Mouse (Mus musculus): Measurements from ENCODE around the gene Trmt61a. TPM values are rescaled to one million over a fixed set of nuclear protein-coding genes. Genes with fewer than 3 reads are reported as not detected.
A peak's percentile ranks its signal among the peaks of the same experiment; 100 is the strongest.
"Not testable (repeated sequence)": the region's sequence is repeated elsewhere in the genome, so short reads cannot be mapped to it uniquely, and the experiment has no call there.

The Trmt61a gene
- total RNA-seq (2021) = 10 to 100 TPM; 19.2 to 19.5 TPM

DNA sequence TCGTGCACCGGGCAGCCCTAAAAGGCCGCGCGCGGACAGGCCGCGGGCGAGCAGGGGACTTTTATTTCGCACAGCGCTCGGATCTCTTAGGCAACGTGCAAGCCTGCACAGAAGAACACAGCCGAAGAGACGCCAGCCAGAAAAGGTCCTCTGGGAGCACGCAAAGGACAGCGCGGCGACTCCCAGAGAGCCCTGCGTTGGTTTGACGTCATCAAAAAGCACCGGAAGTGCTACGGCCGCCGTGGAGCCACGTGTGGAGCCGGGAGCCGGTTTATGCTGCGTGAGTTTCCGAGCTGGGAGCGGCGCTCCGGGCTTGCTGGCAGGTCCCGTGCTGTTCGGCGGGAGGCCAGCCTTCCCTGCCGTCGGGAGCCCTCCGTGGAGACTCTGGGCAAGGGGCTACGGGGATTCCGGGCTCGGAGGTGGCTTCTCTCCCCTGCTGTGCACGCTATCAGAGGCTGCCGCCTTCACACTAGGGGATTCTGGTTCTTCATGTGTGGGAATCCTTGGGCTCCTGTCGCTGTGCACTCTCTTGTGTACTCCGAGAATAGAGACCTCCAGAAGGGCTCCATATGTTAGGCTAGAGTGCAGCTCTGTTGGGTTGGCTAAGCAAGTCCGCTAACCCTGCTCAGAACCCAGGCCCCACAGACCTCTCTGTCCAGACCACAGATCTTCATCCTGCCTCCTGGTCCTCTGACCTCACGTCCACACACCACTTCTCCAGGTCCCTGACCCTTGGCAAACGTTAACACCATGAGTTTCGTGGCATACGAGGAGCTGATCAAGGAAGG is at the start of gene Trmt61a:
TSS of gene Trmt61a (plus strand) at position 224 of the 788 bp plus-strand sequence.
- DNase-seq (ENCODE audit: extremely low spot score in 1 of 2, low spot score in 2 of 2) = peak; percentile 88 to 95
- intact Hi-C loops (cut with DNase I) = no loop called here

DNA sequence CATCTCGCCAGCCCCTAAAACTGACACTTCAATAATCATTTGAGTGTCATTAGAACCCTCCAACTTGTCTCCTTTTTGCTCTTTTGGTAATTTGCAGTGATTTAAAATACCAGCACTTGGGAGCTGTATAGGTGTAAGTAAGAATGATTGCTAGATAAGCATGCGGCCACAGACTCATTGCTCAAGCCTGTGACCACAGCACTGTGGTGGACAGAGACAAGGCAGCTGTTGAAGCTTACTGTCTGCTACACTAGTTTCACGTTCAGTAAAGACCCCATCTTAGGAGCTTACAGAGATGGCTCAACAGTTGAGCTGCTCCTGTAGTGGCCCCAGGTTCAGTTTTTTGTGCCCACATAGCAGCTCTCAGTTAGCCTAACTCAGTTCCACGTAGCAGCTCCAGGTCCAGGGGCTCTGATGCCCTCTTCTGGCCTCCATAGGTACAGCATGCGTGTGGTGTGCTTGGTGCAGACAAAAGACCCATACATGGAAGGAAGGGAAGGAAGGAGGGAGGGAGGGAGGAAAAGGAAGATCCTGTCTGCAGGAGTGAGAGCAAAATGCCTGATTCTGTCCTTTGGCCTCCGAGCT is 29.8 kb upstream of the Trmt61a start:
- intact Hi-C loops (cut with DNase I) = no loop called here
- peak in 1 of 2 experiments; percentile 76 for DNase-seq (ENCODE audit: extremely low spot score in 1 of 2, low spot score in 2 of 2)

DNA sequence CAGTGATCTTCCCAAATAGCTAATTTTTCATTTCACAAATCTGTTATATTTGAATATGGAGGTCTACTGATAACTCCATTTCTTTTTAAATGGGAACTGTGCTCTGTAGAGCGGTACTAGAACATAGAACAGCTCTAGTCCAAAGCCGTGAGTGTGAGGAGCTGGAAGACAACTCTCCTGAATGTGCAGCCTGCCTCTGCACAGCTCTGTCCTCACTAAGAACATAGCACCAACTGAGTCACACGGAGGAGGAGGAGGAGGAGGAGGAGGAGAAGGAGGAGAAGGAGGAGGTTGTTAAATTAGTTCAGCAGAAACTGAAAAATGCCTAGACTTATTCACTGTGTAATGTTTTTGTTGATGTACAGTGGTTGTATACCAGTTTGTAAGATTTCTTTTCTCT is 25.0 kb upstream of the Trmt61a start:
- DNase-seq (ENCODE audit: extremely low spot score in 1 of 2, low spot score in 2 of 2) = no peak
- intact Hi-C loops (cut with DNase I) = loop anchor here (5.0 kb wide), 1 partner anchor 44 kb away; no protein-coding TSS in a partner anchor

DNA sequence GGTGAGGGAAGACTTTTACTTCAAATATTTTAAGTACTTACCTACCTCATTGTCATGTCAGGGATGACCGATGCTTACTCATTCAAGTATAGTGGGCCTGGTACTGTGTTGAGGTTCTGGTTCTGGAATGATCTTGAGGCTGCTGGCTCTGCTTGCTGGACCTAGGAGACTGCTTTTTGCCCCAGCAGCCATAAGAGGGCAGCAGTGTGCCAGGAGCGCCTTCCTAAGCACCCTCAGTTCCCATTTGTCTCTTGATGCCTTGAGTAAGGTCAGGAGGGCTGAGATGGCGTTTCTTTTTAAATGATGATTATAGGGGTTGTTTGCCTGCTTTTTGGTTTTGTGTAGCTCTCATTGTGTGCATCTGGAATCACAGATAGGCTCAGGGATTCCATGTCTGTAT is 24.5 kb upstream of the Trmt61a start:
- intact Hi-C loops (cut with DNase I) = loop anchor here (5.0 kb wide), 1 partner anchor 44 kb away; no protein-coding TSS in a partner anchor
- peak in 1 of 2 experiments; percentile 75 for DNase-seq (ENCODE audit: extremely low spot score in 1 of 2, low spot score in 2 of 2)

DNA sequence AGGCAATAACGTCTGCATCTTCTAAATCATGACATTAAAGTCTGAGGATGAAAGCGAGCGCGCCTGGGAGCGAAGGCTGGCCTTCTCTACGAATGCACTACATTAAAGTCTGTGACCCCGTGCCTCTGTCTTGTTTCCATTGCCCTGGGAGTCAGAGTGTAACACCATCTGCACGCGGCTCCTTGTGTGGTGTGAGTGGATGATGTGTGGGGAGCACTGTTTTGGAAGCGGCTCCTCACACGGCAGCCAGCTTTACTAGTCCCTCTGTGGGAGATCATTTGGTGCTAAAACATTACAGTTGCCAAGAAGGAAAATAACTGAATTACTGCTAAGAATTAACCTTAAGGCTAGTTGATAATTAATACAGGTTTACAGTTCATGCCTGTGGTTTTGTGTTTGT is 22.2 kb upstream of the Trmt61a start:
- intact Hi-C loops (cut with DNase I) = no loop called here

DNA sequence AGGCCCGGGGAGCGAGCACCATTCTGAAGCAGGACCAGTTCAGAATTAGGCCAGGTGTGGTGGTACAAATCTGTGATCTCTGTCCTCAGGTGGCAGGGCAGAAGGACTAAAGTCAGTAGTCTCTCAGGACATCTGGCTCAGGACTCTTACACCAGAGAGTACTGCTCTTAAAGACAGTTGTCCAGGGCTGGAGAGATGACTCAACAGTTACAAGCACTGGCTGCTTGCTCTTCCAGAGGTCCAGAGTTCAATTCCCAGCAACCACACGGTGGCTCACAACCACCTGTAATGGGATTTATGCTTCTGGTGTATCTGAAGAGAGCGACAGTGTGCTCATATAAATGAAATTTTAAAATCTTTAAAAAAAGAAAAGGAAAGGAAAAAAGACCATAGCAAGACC is 18.6 kb upstream of the Trmt61a start:
- intact Hi-C loops (cut with DNase I) = no loop called here
- DNase-seq (ENCODE audit: extremely low spot score in 1 of 2, low spot score in 2 of 2) = no peak

More for the DNA sequence above, 22.2 kb upstream of the Trmt61a start:
- DNase-seq (ENCODE audit: extremely low spot score in 1 of 2, low spot score in 2 of 2) = no peak

DNA sequence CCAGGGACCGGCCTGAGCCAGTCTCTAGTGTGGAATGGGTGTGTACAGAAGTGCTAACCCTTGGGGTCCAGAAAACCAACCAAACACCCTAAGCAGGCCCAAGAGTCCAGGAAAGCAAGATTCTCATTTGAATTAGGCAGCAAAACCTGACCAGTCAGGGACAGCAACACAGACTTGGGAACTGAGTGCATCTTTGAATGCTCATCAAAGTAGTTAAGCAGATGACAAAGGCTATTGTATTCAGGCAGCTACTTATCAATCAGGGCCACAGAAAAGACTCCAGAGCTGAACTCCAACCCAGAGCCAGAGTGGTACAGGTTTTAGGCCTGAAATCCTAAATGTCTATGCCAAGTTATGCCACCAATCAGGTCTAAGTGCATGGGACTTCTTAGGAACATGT is 17.3 kb upstream of the Trmt61a start:
- intact Hi-C loops (cut with DNase I) = no loop called here
- no peak for DNase-seq (ENCODE audit: extremely low spot score in 1 of 2, low spot score in 2 of 2)

DNA sequence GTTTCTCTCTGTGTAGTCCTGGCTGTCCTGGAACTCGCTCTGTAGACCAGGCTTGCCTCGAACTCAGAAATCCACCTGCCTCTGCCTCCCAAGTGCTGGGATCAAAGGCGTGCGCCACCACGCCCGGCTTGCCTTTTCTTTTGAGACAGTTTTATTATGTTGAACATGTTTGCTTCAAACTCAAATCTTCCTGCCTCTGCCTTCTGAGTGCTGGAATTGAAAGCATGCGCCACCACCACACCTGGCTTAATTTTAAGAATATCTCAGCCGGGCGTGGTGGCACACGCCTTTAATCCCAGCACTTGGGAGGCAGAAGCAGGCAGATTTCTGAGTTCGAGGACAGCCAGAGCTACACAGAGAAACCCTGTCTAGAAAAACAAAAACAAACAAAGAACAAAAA is 16.4 kb upstream of the Trmt61a start:
- intact Hi-C loops (cut with DNase I); DNase-seq (ENCODE audit: extremely low spot score in 1 of 2, low spot score in 2 of 2): not testable (repeated sequence)

DNA sequence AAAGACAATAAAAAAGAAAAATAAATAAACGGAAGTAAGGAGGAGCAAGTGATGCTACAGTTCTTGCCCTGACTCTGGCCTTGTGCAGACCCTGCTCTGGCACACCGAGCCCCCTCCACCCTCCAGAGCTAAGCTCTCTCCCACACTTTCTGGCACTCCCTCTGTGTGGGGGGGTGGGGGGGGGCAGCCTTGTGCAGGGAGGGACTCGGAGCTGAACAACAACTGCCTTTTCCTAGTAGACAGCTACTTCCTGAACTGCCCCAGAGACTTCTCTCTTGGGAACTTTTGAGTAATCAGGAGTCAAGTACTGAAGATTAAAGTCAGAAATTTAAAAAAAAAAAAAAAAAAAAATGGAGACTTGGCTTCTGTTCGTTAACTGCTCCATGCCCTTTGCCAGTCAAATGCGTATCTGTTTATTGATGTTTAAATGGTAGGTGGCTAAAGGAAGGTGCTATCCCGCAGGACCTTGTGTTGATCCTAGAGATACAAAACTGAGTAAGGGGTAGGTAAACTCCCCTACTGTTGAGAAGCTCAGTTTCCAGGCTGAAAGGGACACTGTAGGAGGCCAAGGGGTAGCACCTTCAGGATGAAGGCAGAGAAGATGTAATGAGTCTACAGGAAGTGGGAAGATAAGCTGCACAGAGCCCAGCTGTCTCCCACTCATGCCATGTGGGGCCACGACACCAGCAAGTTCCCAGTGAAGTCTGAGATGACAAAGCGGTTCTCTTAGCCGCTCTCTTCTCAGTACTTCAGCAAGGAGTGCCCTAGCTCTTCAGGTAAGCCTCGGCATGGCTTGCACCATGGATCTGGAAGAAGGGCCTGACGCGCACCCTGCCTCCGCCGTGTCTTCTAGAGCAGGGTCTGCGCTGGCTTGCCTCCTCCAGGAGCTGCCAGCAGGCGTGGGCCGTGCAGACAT is 14.4 kb upstream of the Trmt61a start:
- intact Hi-C loops (cut with DNase I) = no loop called here
- DNase-seq (ENCODE audit: extremely low spot score in 1 of 2, low spot score in 2 of 2) = no peak

DNA sequence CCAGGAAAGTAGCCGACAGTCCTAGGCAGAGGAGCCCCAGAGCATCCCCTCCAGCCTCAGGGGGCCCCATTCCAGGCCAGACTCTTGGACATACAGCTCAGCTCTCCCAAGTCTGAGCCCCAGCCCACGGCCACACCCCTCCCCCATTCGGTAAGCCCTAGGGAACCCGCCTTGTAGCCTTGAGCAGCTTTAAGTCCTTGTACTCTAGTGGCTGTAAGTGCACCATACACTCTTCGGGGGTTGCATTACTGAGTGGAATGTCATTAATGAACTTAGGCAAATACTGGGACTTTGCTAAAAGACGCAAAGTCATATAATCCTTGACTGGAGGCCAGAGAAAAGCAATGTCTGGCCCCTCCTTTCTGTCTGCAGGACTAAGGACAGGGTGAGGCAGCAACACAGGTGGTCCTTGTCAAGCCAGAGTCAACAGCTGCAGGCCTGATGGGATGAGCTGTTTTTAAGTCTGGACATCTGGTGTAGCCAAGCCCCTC is 13.7 kb upstream of the Trmt61a start:
- intact Hi-C loops (cut with DNase I) = no loop called here

DNA sequence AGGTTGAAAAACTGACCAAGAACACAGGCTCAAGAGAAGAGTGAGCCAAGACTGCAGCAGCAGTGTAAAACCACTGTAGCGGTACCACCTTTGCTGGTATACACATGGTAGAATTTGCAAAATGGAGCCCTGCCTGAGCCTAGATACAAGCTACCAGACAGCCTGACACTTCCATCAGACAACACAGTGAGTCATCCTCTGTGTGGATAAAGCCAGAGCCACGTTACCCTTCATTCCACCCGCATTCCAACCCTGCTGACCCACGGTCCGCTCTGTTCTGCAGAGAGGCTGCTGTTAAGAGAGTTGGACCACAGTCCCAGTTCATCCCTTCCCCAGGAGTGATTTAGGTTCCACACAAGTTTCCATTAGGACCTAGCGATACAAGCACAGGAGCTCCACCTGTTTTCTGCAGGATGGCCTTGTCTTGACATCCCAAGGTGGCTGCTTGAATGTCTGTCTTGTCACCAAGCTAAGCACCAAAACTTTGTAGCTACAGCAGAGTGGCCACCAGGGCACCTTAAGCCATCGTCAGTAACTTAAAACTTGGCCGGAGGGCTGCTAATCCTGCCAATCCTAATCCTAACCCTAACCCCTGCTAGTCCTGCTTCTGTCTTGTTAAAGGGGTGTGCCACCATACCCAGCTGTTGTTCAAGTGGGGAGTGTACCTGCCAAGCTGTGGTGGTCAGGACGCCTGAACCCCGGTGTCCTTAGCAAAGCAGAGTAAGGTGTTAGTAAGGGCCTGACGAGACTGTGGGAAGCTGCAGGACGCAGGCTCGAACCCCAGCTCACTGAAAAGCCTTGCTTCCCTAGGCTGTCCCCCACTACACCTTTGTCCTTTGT is 12.6 kb upstream of the Trmt61a start:
- DNase-seq (ENCODE audit: extremely low spot score in 1 of 2, low spot score in 2 of 2) = no peak
- intact Hi-C loops (cut with DNase I) = no loop called here

More for the DNA sequence above, 13.7 kb upstream of the Trmt61a start:
- peak in 1 of 2 experiments; percentile 57 for DNase-seq (ENCODE audit: extremely low spot score in 1 of 2, low spot score in 2 of 2)

DNA sequence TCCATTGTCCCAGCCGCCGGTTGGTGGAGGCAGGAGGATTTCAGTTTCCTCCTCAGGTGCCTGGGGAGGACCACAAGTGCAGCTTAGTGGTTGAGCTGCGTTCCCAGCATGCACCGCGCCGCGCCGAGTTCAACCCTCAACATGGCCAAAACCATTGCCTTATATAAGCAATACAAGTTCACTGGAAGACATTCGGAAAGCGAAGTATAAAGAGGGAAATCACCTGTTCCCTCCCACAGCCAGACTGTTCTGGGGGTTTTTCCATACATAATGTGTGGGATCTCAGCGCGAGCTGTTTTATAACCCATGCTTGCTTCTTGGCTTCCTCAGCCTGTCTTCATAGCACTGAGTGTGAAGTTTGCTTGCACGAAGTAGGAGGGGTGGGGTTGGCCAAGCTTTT is 11.5 kb upstream of the Trmt61a start:
- intact Hi-C loops (cut with DNase I) = no loop called here
- DNase-seq (ENCODE audit: extremely low spot score in 1 of 2, low spot score in 2 of 2) = no peak

DNA sequence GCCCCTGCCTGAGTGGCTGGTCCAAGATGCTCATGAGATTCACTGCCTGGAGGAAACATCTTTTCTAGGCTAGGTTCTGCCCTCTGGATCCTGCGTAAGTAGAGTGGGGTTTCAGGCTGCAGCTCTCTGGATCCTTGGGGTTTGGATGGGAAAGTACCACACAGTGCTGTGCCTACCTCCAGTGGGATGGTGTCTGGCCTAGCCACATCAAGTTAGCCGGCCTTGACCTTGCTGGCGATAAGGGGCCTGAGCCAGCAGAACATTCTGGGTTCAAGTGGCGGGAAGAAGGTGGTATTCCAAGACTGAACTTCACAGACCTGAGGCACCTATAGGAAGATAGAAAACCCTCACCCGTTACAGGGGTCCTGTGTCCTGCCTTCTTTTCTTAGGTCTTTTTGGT is 10.5 kb upstream of the Trmt61a start:
- intact Hi-C loops (cut with DNase I) = no loop called here
- no peak for DNase-seq (ENCODE audit: extremely low spot score in 1 of 2, low spot score in 2 of 2)

DNA sequence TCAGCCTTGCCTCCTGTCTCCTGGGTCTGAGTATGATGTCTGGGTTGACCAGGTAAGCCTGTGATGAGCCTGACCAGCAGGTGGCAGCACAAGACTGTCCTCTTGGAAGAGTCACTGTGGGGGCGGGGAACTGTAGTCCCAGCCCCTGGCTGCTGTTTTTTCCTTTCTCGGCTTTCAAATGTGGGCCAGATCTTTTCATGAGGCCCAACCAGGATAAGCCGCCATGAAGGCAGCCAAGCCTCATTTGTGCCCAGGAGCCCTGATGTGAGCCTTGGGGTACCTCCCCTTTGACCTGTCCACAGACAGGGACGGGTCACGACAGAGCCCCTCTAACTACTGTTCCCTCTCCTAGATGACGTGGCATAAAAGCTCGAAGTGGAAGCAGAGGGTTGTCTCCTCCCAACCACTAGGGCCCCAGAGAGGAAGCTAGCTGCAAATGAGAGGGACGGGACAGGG is 9.4 kb upstream of the Trmt61a start:
- intact Hi-C loops (cut with DNase I) = loop anchor here (1.0 kb wide), 1 partner anchor 28 kb away; no protein-coding TSS in a partner anchor
- peak; percentile 93 to 97 for DNase-seq (ENCODE audit: extremely low spot score in 1 of 2, low spot score in 2 of 2)

DNA sequence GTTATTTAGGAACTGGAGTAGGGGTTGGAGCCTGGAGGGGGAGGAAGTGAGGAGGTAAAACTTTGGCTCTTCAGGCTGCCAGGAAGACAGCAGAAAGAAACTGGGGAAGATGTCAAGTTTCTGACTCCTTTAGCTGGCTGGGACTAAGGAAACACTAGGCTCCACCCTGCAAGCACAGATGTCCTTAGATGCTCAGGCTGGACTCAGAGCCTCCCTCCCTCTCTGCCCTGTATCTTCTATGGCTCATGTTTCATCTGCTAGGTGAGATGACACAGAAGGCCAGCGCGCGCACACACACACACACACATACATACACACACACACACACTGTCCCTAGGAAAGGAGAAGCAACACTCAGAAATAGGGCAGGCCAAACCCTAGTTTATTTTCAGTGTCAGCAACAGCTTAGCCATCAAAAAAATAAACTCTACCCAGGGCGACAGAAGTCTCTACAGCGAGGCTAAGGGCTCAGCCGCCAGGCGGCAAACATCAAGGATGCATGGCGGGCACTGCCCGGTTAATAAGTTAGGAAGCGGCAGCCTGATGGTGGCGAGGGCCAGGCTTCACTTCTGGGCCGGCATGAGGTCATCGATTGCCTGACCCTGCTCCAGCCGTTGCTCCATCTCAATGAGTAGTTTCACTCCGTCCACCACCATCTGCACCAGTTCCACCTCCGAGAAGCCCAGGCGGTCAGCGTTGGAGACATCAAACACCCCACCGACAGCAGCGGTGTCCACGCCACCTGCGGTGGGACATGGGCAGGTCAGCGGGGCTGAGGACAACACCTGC is 8.7 kb upstream of the Trmt61a start:
- no peak for DNase-seq (ENCODE audit: extremely low spot score in 1 of 2, low spot score in 2 of 2)
- intact Hi-C loops (cut with DNase I) = loop anchor here (1.0 kb wide), 1 partner anchor 27 kb away; no protein-coding TSS in a partner anchor

DNA sequence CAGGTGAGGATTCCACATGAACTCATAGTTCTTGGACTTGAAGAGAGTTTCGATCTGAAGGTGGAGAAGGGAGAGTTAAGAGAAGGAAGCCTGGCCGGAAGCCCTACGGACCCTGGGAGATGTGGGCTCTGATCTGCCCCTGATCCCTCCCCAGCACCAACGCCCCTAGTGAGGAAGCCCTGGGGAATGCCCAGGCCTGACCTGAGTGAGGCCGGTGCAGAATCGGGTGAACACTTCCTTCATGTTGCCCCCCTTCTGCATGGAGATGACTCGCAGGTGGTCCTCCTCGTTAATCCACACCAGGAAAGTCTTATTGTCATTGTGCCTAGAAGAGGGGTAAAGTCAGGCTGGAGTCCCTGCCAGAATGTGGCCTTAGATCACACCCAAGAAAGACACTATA is 7.9 kb upstream of the Trmt61a start:
- DNase-seq (ENCODE audit: extremely low spot score in 1 of 2, low spot score in 2 of 2) = no peak
- intact Hi-C loops (cut with DNase I) = loop anchor here (5.0 kb wide), 1 partner anchor 42 kb away; the partner anchor contains the start of genes Apopt1 and Bag5

DNA sequence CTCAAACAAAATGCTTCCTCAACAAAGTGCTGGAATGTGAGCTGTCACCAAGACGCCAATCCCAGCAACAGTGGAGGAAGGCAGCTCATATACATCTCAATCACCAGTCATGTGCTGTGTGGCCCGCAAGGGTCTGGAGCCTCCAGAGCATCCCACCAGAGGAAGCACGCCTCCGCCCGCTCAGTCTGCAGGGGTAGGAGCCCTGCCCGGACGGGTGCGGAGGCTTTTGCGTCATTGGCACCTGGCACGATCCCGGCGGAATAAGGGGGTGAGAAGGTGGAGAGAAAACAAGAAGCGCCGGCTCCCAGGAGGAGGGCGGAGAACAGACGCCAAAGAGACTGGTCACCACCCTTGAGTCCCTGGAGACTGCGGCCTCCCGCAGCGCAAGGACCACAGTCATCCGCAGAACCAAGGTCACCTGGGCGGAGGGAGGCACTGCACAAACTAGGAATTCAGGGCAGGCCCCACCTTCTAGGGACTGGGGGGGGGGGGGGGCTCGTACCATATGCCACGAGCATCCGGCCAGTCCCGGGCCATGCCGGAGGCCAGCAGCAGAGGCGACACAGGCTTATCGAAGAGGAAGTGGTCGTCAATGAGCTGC is 7.4 kb upstream of the Trmt61a start:
- intact Hi-C loops (cut with DNase I) = loop anchor here (5.0 kb wide), 1 partner anchor 42 kb away; the partner anchor contains the start of genes Apopt1 and Bag5
- peak in 1 of 2 experiments; percentile 76 for DNase-seq (ENCODE audit: extremely low spot score in 1 of 2, low spot score in 2 of 2)
